Mouse (Mus musculus) T-helper 1 cell (primary cell): ENCODE results near the gene Cdh9.

Experiments
- in situ Hi-C: fragments of 300-600 bp; cut with MboI, MseI; formaldehyde crosslinking; loops from one replicate; pipeline ENCODE4 v1.15.1; 2025; ENCODE audit warnings: high pct_unique_total_duplicates

Gene Cdh9

DNA sequence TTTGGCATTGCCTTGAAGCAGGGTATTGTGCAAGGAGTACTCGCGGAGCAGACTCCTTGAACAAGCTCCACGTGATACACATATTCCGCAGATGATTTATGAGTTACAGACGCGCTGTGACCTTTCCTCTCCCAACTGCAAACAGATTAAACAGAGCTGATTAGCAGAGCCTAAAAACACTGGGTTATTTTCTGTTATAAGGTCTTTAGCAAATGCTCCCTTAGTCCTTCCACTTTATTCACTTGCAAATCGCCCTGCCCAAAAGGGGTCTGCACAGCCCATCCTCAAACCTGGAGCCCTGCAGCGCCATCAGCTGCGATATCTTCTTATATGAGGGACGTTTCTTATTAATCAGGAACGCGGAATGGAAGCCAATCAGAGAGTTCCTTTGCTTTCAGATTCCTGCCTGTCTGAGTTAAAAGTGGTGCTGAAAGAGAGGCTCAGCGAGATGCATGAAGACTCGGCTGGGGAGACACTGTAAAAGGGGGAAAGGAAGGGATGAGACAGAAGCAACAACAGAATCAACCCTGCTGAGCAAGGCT lies at the start of gene Cdh9:
TSS of gene Cdh9 (plus strand) at position 287 of the 542 bp plus-strand sequence.
- in situ Hi-C loops: no loop called here

DNA sequence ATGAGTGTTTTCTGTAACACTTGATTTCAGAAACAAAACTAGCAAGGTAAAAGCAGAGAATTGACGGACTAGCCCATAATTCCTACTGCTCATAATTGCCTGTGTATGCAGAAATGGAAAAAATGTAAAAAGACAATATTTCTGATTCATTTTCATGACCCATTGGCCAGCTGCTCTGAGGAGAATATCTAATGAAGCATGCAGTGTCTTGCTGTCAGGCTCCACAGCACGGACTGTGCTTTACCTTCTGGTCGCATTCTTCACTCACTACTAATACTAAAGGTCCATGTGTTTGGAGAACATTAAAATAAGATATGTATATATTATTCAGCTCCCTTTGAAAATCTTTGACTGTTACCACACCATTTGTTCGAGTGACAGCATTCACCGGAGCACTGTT lies 49.5 kb upstream of the Cdh9 start:
- in situ Hi-C loops: no loop called here

DNA sequence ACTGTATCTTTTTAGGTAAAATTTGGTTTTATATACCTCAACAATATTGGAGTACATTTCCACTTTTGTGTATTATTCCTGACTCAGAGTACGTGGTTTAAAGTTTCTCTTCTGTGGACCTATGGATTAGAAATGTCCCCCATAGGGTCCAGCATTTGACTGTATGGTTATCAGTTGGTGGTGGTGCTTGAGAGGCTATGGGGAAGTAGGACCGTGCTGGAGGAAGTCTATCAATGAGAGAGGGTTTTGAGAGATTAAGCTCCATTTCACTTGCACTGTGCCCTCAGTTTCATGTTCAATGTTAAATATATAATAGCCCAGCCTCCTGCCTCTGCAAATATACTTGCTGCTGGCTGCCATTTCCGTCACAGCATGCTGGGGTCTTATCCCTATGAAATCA lies 28.7 kb upstream of the Cdh9 start:
- in situ Hi-C loops: loop anchor here (10.0 kb wide), 2 partner anchors 135 to 1675 kb away; no protein-coding TSS in a partner anchor

DNA sequence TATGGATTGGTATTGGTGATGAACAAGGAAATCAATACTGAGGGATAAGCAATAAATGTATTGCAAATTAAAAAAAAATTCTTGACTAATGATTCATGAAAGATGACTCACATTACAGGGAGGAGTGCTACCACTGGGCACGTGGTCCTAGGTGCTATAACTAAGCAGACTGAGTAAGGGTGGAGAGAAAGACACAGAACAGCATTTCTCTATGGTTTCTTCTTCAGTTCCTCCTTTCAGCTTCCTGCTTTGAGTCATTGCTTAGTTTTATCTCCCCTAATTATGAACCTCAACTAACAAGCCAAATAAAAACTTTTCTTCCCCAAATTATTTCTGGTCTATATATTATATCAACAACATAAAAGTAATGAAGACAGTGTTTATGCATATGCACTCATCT lies 26.2 kb upstream of the Cdh9 start:
- in situ Hi-C loops: loop anchor here (10.0 kb wide), 1 partner anchor 132 kb away; no protein-coding TSS in a partner anchor

DNA sequence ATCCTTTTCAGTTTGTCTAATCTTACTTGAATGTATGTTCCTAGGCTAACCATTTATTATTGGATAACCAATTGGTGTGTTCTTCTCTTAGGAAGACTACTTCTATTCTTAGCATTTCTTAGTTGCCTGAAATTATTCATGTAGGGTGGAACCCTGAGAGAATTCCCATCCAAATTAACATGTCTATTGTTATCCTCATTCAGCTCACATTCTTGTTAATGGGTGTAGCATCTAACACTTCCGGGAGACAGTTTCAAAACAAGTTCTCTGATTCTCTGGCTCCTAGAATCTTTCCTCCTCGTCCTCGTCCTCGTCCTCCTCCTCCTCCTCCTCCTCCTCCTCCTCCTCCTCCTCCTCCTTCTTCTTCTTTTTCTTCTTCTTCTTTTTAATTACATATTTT lies 10.5 kb downstream of the Cdh9 start:
- in situ Hi-C loops: no loop called here

DNA sequence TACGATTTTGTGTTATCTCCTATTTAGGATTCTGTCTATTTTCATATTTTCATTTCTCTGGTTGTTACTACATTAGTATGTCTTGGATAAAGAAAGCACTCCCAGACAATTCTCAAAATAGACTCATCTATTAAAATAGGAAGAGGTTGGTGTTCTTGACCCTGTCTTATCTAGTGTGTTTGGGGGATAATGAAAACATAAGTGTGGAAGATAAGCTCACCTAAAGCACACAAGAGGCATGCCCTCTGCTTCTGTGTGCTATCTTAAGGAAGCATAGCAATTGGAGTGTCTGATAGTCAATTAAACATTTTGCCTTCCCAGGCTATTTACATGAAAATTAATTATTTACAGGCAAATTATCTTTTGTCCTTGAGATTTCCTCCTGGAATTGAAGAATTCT lies 18.1 kb downstream of the Cdh9 start:
- in situ Hi-C loops: no loop called here

DNA sequence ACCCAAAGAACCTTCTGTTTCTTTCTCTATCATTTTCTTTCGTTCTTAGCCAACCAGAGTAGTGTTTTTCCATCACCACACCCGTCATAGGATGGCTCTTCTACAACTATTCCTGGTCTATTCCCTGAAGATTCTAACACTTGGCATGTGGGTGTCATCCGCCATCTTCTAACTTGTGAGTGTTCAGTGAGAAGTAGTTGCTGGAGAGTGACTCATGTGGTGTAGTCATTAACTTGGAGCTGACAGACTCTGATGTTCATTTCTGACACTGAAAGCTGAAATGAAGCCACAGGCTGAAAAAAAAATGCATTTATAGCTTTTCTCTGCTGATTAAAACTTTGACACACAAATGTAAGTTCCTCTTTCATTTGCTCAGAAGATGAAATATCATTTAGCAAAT lies 34.7 kb downstream of the Cdh9 start:
- in situ Hi-C loops: no loop called here

DNA sequence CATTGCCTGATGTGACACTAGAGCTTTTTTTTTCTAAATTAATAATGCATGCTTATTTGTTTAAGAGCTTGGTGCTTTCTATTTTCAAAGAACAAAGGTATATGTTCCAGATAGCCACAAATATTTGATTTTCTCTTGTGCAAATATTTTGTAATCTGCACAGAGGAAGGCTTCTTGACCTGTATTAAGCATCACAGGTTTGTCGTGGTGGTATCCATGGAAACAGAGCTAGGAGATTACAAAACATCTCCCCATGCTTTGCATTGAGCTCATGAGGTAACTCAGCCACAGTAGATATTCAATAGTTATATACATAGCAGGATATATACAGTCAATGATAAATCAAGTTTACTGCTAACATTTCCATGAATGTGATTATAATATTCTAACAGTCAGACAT lies 56.0 kb downstream of the Cdh9 start:
- in situ Hi-C loops: no loop called here

DNA sequence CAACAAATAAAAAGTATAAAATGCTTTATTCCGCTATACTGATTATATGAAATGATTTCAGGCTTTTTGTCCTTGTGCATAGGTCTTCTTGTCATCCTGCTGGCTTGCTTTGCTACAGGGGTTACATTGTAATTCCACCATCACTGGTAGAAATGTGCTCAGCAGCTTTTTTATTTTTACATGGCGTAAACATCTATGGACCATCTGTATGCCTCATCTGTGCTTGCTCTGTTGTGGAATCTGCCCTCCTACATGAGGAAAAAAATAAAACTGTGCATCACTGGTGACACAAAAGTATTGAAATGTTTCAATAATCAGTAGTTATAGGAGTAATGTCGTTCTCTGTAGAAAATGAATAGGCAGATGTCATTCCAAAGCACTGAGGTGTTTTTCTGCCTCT lies 64.3 kb downstream of the Cdh9 start:
- in situ Hi-C loops: no loop called here

DNA sequence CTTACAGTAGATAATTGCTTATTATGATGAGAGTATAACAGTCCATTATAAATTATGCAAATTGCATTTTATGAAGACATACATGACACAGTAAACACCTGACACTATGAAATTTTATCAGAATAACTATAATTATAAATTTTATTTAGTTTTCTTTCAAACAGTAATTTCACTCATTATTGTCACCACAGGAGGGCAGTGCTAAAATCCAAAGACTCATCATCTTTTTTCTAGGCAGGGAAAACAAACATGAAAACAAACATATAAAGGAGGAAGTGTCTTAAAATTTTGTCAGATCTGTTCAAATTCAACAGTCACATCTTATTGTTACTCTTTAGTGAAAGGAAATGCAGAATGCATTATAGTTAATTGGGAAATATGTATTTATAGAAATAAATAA lies 72.7 kb downstream of the Cdh9 start:
- in situ Hi-C loops: no loop called here

DNA sequence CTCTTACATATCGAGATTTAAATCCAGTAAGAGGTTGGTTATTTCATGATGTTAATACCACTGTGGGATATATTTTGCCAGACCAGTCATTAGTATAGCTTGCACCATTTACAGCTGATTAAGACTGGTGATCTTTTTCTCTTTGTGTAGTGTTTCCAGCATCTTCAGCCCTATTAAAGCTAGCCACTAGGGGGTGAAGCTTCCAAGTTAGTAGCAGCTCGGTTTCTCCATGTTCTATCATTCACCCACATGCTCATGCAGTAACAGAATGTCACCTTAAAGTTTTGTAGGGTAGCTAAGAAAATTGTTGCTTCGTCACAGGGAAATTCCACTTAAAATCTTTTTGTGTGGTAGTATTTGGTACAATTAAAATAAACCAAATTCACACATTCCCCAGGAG lies 82.2 kb downstream of the Cdh9 start:
- in situ Hi-C loops: no loop called here

DNA sequence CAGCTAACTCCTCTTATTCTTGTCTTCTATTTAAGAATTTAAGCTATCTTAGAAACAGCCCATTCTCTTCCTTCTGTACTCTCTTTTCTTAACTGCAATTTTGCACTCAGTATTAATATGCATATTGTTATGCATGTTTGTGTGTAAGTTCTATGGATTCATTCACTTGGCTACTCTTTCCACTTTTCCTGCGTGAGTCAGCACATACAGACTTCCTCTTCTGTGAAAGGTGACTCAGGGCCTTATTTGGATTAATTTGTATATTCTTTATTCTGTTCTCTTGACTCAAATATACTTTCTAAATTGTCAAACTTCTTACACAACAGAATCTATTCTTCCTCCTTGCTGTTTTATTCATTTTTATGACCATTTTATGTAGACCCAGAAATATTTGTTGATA lies 85.5 kb downstream of the Cdh9 start:
- in situ Hi-C loops: no loop called here

DNA sequence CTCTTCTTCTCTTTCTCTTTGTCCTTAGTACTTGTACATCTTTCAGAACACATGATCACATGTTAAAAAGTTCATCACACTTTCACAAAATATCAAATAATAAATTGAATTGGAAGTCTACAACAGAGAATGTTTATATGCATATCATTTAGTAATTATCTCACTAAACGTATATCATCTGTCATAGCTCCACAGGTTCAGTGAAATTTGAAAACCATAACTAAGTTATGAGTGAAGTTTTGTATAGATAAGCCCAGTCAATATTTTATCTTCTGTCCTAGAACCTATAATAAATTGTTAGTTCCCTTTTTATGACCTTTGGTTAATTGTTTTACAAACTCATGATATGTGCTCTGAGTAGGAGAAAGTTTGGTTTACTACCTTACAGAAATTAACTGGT lies 106.2 kb downstream of the Cdh9 start:
- in situ Hi-C loops: loop anchor here (10.0 kb wide), 1 partner anchor 130 kb away; no protein-coding TSS in a partner anchor

DNA sequence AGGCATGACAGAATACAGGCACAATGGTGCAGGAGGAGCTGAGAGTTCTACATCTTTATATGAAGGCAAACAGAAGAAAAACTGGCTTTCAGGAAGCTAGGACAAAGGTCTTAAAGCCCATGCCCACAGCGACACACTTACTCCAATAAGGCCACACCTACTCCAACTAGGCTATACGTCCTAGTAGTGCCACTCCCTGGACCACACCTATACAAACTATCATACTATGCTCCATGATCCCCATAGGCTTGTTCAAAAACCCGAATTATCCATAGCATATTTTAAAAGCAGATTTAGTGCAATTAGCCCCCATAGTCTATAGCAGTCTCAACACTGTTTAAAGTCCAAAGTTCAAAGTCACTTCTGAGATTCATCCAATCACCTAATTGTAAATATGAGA lies 154.0 kb downstream of the Cdh9 start:
- in situ Hi-C loops: no loop called here

DNA sequence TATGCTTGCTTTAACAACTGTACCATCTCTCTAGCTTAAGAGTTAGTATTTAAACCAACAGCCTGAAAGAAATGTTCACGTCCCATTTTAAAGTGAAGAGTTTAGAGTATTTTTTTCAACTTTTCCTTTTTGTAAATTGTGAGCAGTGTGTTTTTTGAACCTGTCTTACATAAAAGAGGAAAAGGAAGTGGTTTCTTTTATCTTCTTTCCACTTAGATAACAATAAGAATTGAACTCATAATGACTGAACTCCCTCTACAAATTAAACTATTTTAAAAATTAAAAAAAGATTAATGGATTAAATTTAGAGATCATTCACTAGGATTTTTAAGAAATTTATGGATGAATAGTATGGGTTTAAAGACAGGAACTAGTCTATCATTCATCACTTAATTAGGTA lies 168.1 kb downstream of the Cdh9 start:
- in situ Hi-C loops: no loop called here
